Mouse (Mus musculus): ENCODE results near the gene Mrgbp.

The Mrgbp gene

GRCm38 (mm10) chr2:180589123-180589831, 8.2 kb downstream of the Mrgbp start, which contains the start of gene Ogfr:
Gene Ogfr, plus strand, starts transcription at chr2:180589245.
- DNase-seq (ENCODE audit: low read depth, low spot score) = peak; percentile 78

DNA sequence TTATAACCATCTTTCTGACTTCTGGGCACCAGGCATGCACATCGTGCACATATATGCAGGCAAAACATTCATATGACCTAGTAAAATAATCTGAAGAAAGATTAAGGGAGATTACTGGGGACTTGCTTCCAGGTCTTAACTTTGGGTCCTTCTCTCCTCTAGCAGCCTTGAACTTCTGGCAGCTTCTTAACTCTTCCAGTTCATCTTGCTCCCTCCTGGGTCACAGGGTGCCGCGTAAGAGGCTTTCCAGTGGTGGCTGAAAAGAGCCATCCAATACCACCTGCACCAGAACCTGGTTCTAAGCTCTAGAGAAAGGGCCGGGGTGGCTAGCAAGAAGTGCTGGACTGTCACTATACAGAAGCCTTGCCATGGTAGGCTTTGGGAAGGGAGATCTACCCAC, 16.4 kb downstream of the Mrgbp start, which contains the start of gene Col9a3:
TSS of gene Col9a3 (plus strand) at position 301 of the 400 bp plus-strand sequence.
- no peak for DNase-seq (ENCODE audit: low read depth, low spot score)

- DNase-seq (ENCODE audit: low read depth, low spot score) = peak; percentile 32
These were observed 17.1 kb downstream of the Mrgbp start for GRCm38 (mm10) chr2:180598157-180598705.

DNA sequence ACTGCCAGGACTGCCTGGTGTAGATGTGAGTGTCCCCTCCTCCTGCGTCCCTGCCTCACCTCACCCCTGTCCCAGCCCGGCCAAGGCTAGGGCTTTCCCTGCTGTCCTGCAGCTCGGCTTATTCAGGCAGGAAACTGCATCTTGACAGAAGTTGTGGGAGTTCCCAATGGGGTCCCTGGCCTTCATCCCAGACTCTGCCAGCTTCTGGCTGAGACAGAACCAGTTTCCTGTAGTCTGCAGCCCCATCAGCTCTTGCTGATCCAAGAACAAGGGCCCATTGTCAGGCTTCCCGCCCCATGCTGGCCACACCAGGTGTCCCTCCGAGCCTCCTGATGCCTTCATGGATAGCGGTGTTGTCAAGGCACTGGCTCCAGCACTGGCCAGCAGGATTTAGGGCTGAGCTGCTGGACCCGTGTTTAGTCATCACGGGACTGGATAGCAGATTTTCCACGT, 19.5 kb downstream of the Mrgbp start:
- DNase-seq (ENCODE audit: low read depth, low spot score) = no peak

DNA sequence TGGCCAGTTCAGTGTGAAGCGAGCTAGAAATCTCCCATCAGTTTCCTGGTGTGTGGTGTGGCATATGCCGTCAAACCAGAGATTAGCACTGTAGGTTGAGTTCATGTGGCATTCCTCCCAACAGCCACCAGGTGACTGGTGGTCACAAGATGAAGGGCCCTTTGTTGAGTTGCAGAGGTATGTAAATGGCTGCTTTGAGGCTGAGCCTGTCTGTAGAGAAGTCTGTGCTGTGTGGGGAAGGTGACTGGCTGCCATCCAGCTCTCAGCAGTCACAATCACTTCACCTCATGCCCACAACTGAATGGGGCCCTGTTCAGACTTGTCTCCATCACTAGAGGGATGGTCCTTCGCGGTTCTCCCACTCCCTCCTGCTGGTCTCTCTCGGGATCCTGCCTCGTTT, 23.7 kb downstream of the Mrgbp start:
- DNase-seq (ENCODE audit: low read depth, low spot score) = peak; percentile 17

GRCm38 (mm10) chr2:180610283-180610682, 29.2 kb downstream of the Mrgbp start:
- DNase-seq (ENCODE audit: low read depth, low spot score) = no peak

DNA sequence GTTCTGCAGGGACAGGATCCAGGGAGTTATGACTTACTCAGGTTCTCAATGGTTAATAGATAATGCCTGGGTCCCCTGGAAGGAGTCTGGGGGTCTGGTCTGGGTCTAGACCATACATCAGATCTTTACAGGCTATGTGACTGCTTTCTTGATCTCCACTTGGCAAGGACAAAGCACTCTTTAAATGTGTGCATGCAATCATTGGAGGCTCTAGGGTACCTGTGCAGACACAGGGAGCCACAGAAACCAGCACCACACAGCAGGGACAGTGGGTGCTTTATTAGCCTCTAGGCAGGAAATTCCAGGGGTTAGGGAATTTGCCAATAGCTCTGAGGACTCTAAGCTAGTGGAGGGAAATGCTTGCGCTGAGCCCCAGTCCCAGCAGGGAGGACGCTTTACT, 30.8 kb downstream of the Mrgbp start:
- DNase-seq (ENCODE audit: low read depth, low spot score) = no peak

Data from forelimb bud, embryonic 11.5 days (tissue).